Mouse (Mus musculus): Measurements from ENCODE around the gene Tm7sf2. TPM values are rescaled to one million over a fixed set of nuclear protein-coding genes. Genes with fewer than 3 reads are reported as not detected.

The Tm7sf2 gene
- polyA plus RNA-seq, 1 experiment, result 33.6 TPM

DNA sequence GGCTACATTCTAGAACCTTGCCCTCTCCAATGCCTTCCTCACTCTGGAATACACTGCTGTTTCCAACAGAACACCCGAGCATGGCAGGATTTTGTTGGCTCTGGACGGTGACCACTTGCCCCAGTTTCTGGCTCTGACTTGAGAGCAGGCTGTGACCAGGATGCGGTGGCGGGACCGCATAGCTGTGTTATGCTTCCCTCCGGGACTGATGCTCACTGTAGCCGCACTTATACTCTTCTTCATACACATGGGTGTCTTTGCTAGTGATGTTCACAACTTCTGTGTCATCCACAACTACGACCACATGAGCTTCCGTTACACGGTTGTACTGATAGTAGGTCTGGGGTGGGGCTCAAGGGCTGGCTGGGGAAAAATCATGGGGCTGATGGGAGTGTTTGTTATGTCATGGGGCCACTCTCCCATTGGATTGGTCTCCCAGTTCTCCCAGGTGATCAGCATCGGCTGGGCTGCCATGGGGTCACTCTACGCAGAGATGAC is 11.9 kb upstream of the Tm7sf2 start, which contains the start of gene Tmem262:
Tmem262 (plus strand) TSS at position 51 of the 498 bp plus-strand sequence.
- no peak for TF ChIP-seq GATA1 (IDR thresholded peaks at IDR 0.05; ENCODE audit: low read length)

DNA sequence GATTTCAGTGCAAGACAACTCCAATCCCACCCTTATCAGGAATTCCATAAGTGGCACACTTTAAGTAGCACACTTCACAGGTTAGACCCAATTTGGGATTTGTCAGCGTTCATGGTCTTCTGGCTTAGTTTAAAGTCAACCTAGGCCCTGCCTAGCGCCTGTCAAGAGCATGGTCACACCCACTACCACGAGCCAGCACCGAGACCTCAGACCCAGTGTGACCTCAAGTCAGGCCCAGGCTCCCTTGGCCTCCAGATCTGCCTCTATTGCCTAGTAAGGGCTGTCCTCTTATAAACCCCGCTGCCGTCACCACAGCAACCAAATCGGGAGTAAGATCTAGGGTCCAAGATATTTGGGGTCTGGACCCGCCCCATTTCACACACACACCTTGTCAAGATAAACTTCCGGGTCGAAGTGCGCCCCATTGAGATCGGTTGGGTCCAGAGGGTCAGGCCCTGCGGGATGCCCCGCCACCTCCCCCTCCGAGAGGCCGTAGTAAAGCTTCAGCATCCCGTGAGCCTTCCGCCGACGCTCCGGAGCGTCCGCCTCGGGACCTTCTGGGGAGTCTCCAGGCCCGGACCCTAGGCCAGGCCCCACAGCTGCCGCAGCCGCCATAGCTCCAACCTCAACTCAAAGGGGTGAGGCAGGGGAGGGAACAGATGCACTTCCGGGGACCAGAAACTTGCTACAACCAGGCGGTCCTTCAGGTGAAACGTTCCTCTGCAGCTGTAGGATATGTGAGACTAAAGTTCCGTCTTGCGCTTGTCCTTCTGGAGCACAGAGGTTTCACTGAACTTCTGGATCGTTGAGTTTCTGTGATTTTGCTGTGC is 8.6 kb upstream of the Tm7sf2 start, which contains the start of gene Vps51:
Vps51 (minus strand) TSS at position 668 of the 830 bp plus-strand sequence.
- no peak for TF ChIP-seq GATA1 (IDR thresholded peaks at IDR 0.05; ENCODE audit: low read length)

DNA sequence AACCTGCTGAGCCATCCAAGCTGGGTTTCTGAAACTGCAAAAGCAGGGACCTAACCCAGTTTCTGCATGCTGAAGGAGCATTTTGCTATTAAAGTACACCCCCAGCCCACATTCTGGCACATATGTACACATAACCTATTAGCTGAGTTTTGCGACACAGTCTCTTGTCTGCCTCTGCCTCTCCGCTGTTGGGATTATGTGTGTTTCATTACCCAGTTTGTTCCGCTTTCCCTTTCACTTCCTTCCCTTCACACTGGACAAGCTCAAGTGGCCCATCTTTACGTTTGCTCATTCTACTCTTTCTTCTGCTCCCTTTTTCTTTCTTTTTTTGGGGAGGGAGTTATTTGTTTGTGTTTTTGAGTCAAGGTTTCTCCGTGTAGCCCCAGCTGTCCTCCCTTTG is 5.7 kb upstream of the Tm7sf2 start:
- TF ChIP-seq GATA1 (IDR thresholded peaks at IDR 0.05; ENCODE audit: low read length), result no peak

GRCm38 (mm10) chr19:6071261-6071660 is 3.1 kb upstream of the Tm7sf2 start:
- TF ChIP-seq GATA1 (IDR thresholded peaks at IDR 0.05; ENCODE audit: low read length), result no peak

DNA sequence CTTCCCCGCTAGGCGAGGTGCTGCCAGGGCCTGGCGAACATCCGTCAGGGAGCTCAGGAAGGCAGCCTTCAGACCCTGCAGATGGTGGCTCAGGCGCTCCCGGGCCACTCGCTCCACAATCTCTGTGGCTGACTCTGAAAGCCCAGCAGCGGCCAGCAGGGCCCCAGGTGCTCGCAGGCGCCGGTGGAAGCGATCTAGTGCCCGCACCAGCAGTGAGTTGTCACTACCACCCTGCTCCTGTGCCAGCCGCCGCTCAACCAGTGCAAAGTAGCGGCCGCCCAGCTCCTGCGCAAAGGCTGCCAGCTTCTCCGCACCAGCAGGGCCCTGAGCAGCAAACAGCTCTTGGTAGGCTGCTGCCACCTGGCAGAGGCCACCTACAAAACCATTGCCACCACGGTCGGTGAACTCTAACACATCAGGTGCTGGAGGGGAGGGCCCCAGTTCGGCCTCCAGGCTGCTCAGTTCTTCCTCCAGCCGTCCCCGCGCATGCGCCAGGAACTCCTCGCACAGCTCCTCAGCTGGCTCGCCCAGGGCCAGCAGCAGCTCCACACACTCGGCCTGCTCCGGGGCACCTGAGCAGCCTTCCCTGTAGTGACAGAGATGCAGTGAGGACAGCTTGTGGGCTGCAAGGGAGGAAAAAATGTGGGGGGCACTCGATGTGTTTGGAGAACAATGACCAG is 2.5 kb upstream of the Tm7sf2 start:
- TF ChIP-seq GATA1 (IDR thresholded peaks at IDR 0.05; ENCODE audit: low read length), result no peak

- TF ChIP-seq GATA1 (IDR thresholded peaks at IDR 0.05; ENCODE audit: low read length), result no peak
Observed at GRCm38 (mm10) chr19:6069851-6070250, 1.7 kb upstream of the Tm7sf2 start.

- TF ChIP-seq GATA1 (IDR thresholded peaks at IDR 0.05; ENCODE audit: low read length), result no peak
Observed at GRCm38 (mm10) chr19:6068951-6069350, 778 bp upstream of the Tm7sf2 start.

- no peak for TF ChIP-seq GATA1 (IDR thresholded peaks at IDR 0.05; ENCODE audit: low read length)
Observed at GRCm38 (mm10) chr19:6067011-6067723, 1.0 kb downstream of the Tm7sf2 start.

GRCm38 (mm10) chr19:6066571-6066970 is 1.6 kb downstream of the Tm7sf2 start:
- TF ChIP-seq GATA1 (IDR thresholded peaks at IDR 0.05; ENCODE audit: low read length), result no peak

DNA sequence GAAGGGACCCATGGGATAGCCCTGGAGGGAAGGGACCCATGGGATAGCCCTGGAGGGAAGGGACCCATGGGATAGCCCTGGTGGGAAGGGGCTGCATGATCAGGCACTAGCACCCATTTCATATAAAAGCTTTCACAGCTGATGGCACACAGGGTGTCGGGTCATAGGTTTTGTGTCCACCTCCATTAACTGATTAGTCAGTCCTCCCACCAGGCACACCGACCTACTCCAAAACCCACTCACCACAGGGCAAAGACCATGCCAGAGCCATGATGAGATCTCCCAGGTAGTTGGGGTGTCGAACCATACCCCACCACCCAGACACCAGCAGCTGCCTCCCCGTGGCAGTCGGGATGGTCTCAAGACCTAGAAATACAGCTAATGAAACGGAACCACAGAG is 5.1 kb downstream of the Tm7sf2 start:
- no peak for TF ChIP-seq GATA1 (IDR thresholded peaks at IDR 0.05; ENCODE audit: low read length)

DNA sequence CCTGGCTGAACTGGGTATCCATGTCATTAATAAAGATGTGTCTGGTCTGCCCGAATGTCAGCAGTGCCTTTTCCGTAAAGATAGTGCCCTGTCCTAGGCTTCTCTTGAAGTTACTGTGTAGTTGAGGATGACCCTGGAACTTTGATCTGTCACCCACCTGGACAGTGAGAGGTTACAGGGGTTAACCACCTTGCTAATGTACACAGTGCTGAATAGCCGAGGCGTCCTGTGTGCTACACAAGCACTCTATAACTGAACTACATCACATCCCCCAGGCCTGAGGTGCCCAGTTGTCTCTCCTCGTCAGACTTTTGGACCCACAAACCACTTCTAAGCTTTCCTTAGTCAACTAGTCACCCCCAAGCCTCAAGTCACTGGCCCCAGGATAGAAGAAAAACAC is 5.8 kb downstream of the Tm7sf2 start:
- TF ChIP-seq GATA1 (IDR thresholded peaks at IDR 0.05; ENCODE audit: low read length), result no peak

DNA sequence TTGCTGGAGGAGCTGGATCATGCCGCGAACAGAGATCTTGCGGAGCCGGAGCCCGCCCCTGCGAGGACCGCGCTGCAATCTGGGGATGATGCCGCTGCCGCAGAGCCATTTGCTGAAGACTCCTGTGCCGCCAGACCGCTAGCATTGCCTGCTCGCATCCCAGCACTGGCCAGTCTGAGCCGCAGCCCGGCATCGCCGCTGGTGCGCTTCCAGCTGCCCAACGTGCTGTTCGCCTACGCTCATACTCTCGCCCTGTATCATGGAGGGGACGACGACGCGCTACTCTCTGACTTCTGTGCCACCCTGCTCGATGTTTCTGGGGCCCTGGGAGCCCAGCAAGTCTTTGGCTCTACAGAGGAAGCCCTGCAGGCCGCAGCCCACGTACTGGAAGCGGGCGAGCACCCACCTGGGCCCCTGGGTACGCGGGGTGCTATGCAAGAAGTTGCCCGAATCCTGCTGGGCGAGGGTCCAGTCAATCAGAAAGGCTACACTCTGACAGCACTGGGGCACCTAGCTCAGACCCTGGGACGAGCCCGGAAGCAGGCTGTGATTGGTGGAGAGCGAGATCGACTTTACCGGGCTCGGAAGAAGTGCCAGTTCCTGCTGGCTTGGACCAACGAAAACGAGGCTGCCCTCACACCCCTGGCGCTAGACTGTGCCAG is 6.4 kb downstream of the Tm7sf2 start:
- TF ChIP-seq GATA1 (IDR thresholded peaks at IDR 0.05; ENCODE audit: low read length), result no peak

- TF ChIP-seq GATA1 (IDR thresholded peaks at IDR 0.05; ENCODE audit: low read length), result no peak
Observed at GRCm38 (mm10) chr19:6061021-6061533, 7.1 kb downstream of the Tm7sf2 start, which contains the start of gene Znhit2. TSS of gene Znhit2 (plus strand) at chr19:6061192.

- TF ChIP-seq GATA1 (IDR thresholded peaks at IDR 0.05; ENCODE audit: low read length), result no peak
Observed at GRCm38 (mm10) chr19:6058966-6059365, 9.2 kb downstream of the Tm7sf2 start.

DNA sequence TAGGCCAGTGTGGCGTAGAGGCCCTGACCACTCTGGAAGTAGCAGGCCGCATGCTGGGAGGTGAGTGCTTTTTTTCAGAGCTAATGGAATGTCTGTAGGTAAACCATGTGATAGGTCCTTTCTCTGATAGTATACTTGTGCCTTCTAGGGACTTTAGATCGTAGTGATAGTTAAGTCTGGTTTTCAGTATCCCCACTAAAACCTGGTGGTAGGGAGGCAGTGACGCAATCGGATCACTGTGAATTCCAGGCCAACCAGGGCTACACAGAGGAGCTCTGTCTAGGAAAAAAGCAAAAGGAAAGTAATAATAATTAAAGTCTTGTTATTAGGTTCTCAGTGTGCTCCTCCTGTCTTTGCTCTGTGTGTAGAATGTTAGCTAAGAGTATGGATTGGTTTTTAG is 9.7 kb downstream of the Tm7sf2 start:
- no peak for TF ChIP-seq GATA1 (IDR thresholded peaks at IDR 0.05; ENCODE audit: low read length)

All from G1E-ER4 (cell line).